Mouse (Mus musculus) CD4-positive, CD25-positive, alpha-beta regulatory T cell, adult 4 months (primary cell): ENCODE measurements around the gene Gm15517. TPM values are rescaled to one million over a fixed set of nuclear protein-coding genes. Genes with fewer than 3 reads are reported as not detected.
"Not testable (repeated sequence)": the region's sequence is repeated elsewhere in the genome, so short reads cannot be mapped to it uniquely, and the experiment has no call there.

Experiments used
- ATAC-seq: one replicate; pipeline ENCODE4 v1.8.0; 2017
- polyA plus RNA-seq, 2 experiments: library from polyadenylated mRNA; unstranded; fragments of 100-300 nt; shearing (Covaris generic); gene quantifications; one replicate each; pipeline ENCODE4 v1.2.1; 2017

Gm15517 gene
- polyA plus RNA-seq, 2 experiments from 2014 or later: not detected

GRCm38 (mm10) chr7:44271309-44271708 is 10.1 kb downstream of the Gm15517 start:
- no peak for ATAC-seq

DNA sequence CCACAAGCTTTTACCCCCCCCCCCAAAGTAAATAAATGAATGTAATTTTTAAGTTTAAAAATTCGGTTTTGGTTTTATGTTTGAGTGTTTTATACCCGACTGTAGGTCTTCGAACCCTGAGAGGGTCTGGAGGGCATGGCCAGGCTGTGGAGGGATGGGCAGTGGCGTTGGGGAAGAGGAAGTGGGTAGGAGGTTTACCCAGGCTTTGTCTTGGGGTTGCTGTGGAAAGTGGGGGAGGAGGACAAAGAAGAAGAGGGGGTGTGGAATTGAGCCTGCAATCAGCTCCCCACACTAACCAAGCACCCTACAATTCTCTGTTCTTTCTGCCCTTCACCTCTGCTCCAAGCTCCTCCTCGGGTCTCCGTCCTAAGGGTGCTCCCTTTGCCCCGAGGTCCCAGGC is 11.3 kb downstream of the Gm15517 start:
- ATAC-seq: no peak

GRCm38 (mm10) chr7:44273446-44273845 is 12.2 kb downstream of the Gm15517 start:
- ATAC-seq: no peak

GRCm38 (mm10) chr7:44274096-44274495 is 12.8 kb downstream of the Gm15517 start:
- ATAC-seq: no peak

DNA sequence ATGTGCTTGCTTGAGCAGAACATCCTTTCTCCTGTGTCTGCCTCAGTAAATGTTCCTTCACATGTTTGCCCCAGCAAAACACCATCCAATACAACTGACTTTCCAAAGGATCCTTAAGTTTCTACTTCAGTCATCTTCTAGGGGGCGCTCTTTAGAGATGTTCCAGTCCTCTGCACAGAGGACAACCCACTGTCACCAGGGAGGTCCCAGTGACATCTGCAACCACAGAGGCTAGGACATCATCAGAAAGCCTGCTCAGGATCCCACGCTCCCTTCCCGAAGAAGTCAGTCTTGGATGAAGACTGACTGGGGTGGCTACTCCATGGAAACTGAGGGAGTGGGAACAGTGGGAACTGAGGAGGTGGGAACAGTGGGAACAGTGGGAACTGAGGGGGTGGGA is 14.3 kb downstream of the Gm15517 start:
- no peak for ATAC-seq

GRCm38 (mm10) chr7:44276461-44277249 is 15.4 kb downstream of the Gm15517 start:
- ATAC-seq: no peak

DNA sequence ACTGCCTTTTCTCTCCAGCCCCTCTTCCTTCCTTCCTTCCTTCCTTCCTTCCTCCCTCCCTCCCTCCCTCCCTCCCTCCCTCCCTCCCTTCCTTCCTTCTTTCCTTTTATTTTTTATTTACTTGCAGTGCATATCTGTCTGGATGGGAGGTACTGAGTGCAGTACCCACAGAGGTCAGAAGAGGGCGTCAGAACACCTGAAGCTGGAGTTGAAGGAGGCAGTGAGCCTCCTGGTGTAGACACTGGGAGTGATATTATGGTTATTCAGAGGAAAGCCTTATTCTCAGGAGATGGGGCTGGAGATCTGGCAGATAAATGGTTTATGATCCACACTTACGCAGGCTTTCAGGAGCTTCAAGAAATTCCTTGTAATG is 16.0 kb downstream of the Gm15517 start:
- no peak for ATAC-seq

- ATAC-seq: no peak
Observed at GRCm38 (mm10) chr7:44280959-44281358, 19.7 kb downstream of the Gm15517 start.

- ATAC-seq: no peak
Observed at GRCm38 (mm10) chr7:44281586-44281985, 20.3 kb downstream of the Gm15517 start.

DNA sequence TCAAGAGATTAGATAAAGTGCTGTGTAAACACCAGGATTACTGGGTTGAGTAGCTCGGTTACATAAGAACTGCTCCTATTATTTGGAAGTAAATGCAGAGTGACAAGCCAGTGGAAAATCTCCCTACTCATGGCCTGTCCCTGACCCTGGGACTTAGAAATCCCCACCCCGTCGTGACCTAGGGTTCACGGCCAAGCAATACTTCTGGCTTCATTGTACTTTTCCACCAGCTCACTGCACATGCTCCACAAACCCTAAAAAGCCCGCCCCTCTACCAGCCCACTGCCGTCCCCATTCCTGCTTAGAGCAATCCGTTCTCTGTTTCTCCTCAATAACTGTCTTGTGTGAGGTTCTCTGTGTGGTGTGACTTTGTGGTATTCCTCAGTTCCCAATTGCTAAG is 26.5 kb downstream of the Gm15517 start:
- ATAC-seq: no peak

- ATAC-seq: no peak
Observed at GRCm38 (mm10) chr7:44290986-44291385, 29.7 kb downstream of the Gm15517 start.

GRCm38 (mm10) chr7:44291418-44291817 is 30.2 kb downstream of the Gm15517 start:
- no peak for ATAC-seq

- not testable (repeated sequence) for ATAC-seq
Observed at GRCm38 (mm10) chr7:44297501-44297900, 36.3 kb downstream of the Gm15517 start.

GRCm38 (mm10) chr7:44303346-44304340 is 42.4 kb downstream of the Gm15517 start:
- ATAC-seq: no peak

DNA sequence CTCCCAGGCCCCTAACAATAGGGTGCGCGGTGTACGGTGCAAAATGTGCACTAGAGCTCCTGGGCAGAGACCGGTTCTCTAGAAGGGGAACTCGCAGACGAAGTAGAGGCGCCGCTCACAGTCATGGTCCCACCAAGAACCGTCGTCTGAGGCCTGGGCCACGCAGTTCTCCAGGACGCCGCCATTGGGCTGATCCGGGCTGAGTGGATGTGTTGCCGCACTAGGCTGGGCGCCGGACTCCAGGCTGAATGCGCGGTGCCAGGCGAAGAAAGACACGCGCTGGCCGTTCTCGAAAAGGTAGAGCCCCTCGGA is 43.2 kb downstream of the Gm15517 start:
- ATAC-seq: peak; percentile 18

DNA sequence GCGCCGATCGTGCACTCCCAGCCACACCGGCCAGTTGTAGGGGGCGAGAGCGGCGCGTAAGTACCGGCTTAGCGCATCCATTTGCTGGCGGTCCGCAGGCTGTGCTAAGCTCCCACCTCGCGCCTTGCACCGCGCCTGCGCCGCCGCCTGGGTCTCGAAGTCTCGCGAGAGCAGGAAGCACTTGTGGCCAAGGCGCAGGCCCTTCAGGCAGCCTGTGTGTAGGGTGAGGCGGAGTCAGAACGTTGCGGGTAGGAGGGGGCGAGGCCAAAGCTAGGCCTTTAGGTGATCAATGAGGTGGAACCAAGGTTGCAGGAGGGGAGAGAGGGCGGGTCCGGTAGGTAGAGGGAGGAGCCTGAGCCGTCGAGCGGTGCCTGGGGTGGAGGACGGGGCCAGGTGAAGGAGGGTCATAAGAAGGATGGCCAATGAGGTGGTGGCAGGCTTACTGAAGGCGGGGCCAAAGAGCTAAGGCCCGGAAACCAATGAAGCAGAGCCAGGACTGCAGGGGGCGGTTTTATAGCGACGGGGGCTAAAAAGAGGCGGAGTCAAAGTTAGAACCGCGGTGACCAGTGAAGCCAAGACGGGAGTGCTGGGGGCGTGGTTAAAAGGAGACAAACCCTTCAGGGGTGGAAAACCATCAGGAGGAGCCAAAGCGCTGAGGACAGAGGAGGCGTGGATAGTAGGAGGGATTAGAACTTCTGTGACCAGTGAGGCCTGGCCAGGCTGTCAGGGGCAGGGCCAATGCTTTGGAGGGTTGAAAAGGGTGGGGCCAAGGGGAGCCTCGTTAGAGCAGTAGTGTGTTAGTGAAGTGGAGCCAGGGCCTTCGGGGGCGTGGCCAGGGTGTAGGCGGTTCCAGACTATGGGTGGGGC is 43.8 kb downstream of the Gm15517 start:
- ATAC-seq: peak; percentile 89

DNA sequence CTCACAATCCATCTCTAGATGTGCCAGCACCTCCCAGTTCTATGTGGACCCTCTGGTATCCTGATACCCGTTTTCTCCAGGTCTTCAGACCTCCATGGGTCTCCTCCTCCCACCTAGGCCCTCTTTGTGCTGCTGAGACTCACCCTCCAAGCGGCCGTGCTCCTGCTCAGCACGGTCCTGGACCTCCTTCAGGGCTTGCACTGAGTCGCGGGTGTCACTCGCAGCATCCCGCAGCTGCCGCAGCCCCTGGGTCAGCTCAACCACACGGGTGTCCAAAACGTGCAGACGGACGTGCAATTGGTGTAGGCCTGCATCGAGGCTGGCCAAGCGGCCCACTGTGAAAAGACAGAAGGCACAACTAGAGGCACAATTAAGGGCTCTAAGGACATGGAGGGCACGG is 44.4 kb downstream of the Gm15517 start:
- ATAC-seq: no peak

DNA sequence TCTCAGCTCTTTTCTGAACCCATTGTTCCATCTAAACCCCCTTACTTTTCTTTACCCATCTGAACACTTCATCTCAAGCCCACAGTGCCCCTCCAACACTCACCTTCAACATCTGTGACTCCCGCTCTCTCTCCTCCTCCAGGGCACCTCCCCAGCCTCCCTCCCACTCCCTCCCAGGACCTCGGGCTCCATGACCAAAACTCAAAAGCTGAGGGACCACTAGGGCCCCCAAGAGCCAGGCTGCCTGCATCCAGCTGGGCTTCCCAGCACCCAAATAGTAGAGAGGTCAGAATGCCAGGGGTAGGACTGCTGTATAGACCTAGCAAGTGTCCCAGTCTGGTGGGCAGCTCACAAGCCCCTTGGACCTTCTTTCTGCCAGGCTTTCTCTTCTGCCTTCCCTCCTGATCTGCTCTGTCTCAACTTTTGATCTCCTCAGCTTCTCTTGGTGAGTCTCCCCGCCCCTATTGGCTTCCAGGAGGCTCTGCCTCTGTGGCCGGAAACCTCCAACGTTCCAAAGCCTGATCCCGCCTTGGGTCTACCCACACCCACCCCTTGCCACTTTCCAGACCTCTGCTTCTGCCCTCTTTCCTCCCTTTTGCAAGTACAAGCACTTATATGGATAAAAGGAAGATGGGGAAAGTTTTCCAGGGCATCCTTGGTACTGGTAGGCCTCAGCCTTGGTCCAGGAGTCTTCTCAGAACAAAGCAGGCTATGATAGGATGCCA is 45.4 kb downstream of the Gm15517 start, which contains the start of gene Clec11a:
TSS of gene Clec11a (minus strand) at position 387 of the 725 bp plus-strand sequence.
- ATAC-seq: no peak

DNA sequence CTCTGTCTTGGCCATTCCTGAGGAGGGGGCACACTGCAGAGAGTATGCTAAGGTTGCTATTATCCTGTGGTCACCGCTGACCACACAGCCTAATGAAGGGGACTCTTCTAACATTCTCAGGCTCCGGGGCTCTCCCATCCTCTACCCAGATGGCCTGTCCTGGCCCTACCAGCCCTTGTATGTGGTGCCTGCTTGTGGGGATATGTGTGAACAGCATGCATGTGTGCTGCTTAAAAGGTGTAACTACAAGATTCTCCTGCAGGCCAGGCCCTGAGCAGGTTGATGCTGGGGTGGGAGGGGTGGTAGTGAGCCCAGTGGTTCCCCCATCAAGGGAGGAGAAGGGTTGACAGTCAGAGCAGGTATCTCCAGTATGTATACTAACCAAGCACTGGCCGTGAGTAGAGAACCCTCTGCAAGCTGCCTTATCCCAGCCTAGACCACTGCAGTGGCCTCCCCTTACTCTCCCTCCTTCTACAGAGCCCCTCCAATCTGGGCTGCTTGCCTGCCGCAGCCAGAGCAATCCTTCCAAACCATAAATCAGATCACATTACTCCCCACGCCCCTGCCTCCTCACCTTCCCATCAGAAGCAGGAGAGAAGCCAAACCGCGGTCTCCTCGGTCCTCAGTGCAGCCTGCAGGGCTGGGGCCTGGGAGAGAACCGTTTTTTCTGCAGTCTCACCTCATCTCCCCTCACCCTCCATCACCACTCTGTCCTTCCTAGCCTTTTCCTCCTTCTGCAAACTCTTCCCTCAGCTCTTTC is 46.2 kb downstream of the Gm15517 start:
- no peak for ATAC-seq

- no peak for ATAC-seq
Observed at GRCm38 (mm10) chr7:44309475-44310284, 48.4 kb downstream of the Gm15517 start, which contains the start of gene Shank1. Gene Shank1, plus strand, starts transcription at chr7:44310253.
